Mouse (Mus musculus): ENCODE measurements around the gene Mllt10.

Gene Mllt10

GRCm38 (mm10) chr2:18055016-18055928, at the start of gene Mllt10:
TSS of gene Mllt10 (plus strand) at chr2:18055237.
- peak in 1 of 2 experiments; percentile 33 for DNase-seq

GRCm38 (mm10) chr2:18011226-18011625, 43.8 kb upstream of the Mllt10 start:
- no peak for DNase-seq

- DNase-seq = no peak
Measured at GRCm38 (mm10) chr2:18012866-18013265, 42.2 kb upstream of the Mllt10 start.

GRCm38 (mm10) chr2:18015581-18015980, 39.5 kb upstream of the Mllt10 start:
- DNase-seq = no peak

- no peak for DNase-seq
Measured at GRCm38 (mm10) chr2:18016639-18017038, 38.4 kb upstream of the Mllt10 start.

- no peak for DNase-seq
Measured at GRCm38 (mm10) chr2:18017321-18017720, 37.7 kb upstream of the Mllt10 start.

GRCm38 (mm10) chr2:18019122-18019521, 35.9 kb upstream of the Mllt10 start:
- no peak for DNase-seq

- no peak for DNase-seq
Measured at GRCm38 (mm10) chr2:18022886-18023285, 32.2 kb upstream of the Mllt10 start.

GRCm38 (mm10) chr2:18025116-18025515, 29.9 kb upstream of the Mllt10 start:
- no peak for DNase-seq

GRCm38 (mm10) chr2:18025781-18026115, 29.3 kb upstream of the Mllt10 start:
- DNase-seq = no peak

- peak; percentile 62 to 70 for DNase-seq
Measured at GRCm38 (mm10) chr2:18026116-18026947, 28.7 kb upstream of the Mllt10 start.

- DNase-seq = peak; percentile 96 to 97
Measured at GRCm38 (mm10) chr2:18027448-18028139, 27.4 kb upstream of the Mllt10 start.

- peak; percentile 95 to 98 for DNase-seq
Measured at GRCm38 (mm10) chr2:18028140-18029021, 26.7 kb upstream of the Mllt10 start.

- no peak for DNase-seq
Measured at GRCm38 (mm10) chr2:18029656-18030055, 25.4 kb upstream of the Mllt10 start.

GRCm38 (mm10) chr2:18030581-18030980, 24.5 kb upstream of the Mllt10 start:
- DNase-seq = peak in 1 of 2 experiments; percentile 11

GRCm38 (mm10) chr2:18031271-18031821, 23.7 kb upstream of the Mllt10 start:
- DNase-seq = peak; percentile 38 to 51

- peak; percentile 62 to 73 for DNase-seq
Measured at GRCm38 (mm10) chr2:18031831-18032537, 23.1 kb upstream of the Mllt10 start.

- no peak for DNase-seq
Measured at GRCm38 (mm10) chr2:18032538-18032895, 22.5 kb upstream of the Mllt10 start.

- no peak for DNase-seq
Measured at GRCm38 (mm10) chr2:18033166-18034108, 21.6 kb upstream of the Mllt10 start.
